Mouse (Mus musculus) liver, embryonic 11.5 days (tissue): Measurements from ENCODE around the gene Dnajc5. TPM values are rescaled to one million over a fixed set of nuclear protein-coding genes. Genes with fewer than 3 reads are reported as not detected.

Source experiments
- ATAC-seq: fragments of 200-750 bp; cut with Nextera tagmentation; replicated peaks from 2 replicates; pipeline ENCODE4 v1.8.0; 2017; ENCODE audit warnings: moderate number of reproducible peaks, mild to moderate bottlenecking, moderate TSS enrichment, moderate library complexity; ENCODE audit not compliant: low FRiP score
- DNase-seq: peaks from one replicate; pipeline ENCODE4 v3.0.0-alpha.2; 2017; ENCODE audit warnings: low spot score
- H3K27ac ChIP-seq: fragments of 300-500 bp; sonication (generic); 2 replicates; pipeline ENCODE4 v1.5.1; 2014; ENCODE audit warnings: mild to moderate bottlenecking, low read depth, low read length, control low read depth
- H3K27me3 ChIP-seq: fragments of 300-500 bp; sonication (generic); replicated peaks from 2 replicates; pipeline ENCODE4 v1.6.1; 2014; ENCODE audit warnings: low read length, mixed read lengths; ENCODE audit not compliant: control insufficient read depth, insufficient read depth
- H3K36me3 ChIP-seq: fragments of 300-500 bp; sonication (generic); 2 replicates; pipeline ENCODE4 v1.6.1; 2014; ENCODE audit warnings: mild to moderate bottlenecking, low read length, moderate library complexity, mixed read lengths; ENCODE audit not compliant: control insufficient read depth, insufficient read depth
- H3K4me1 ChIP-seq: fragments of 300-500 bp; sonication (generic); replicated peaks from 2 replicates; pipeline ENCODE4 v1.6.1; 2014; ENCODE audit warnings: low read length, mixed read lengths; ENCODE audit not compliant: control insufficient read depth, insufficient read depth
- H3K4me2 ChIP-seq: fragments of 300-500 bp; sonication (generic); 2 replicates; pipeline ENCODE4 v1.6.1; 2014; ENCODE audit warnings: mild to moderate bottlenecking, control low read depth, moderate library complexity
- H3K4me3 ChIP-seq: fragments of 300-500 bp; sonication (generic); 2 replicates; pipeline ENCODE4 v1.5.1; 2014; ENCODE audit warnings: low read depth, low read length, control low read depth
- H3K9ac ChIP-seq: fragments of 300-500 bp; sonication (generic); 2 replicates; pipeline ENCODE4 v1.6.1; 2014; ENCODE audit warnings: low read depth, low read length, control low read depth
- H3K9me3 ChIP-seq: fragments of 300-500 bp; sonication (generic); 2 replicates; pipeline ENCODE4 v1.6.1; 2016; ENCODE audit warnings: low read length, inconsistent platforms, mixed read lengths; ENCODE audit not compliant: control insufficient read depth
- WGBS: fragments of 180-500 bp; shearing (Covaris S2); extraction: QIAGEN DNeasy Blood & Tissue Kit; methylation state at CpG from one replicate; pipeline ENCODE4 v1.1.7; 2014; 5-methylcytosine and 5-hydroxymethylcytosine counted together
- polyA plus RNA-seq: library from polyadenylated mRNA; unstranded; fragments of >200 nt; fragmentation: Nextera tagmentation; extraction: Ambion mirVana; gene quantifications from 2 replicates; pipeline ENCODE4 v1.2.1, GENCODE M21; 2014

Gene Dnajc5
- polyA plus RNA-seq, 1 experiment from 2014 or later: 61.1 TPM

GRCm38 (mm10) chr2:181496831-181497547 is 23.3 kb upstream of the Dnajc5 start, which contains the start of gene Tpd52l2:
Gene Tpd52l2, plus strand, starts transcription at chr2:181497142.
- H3K4me1 ChIP-seq: peaks cover 7% of the 10 kb centered on the region
- WGBS: under 1% methylated on average over 46 of the region's 46 CpGs
- H3K9me3 ChIP-seq: no peaks in the 10 kb centered on the region
- H3K27me3 ChIP-seq: no peaks in the 10 kb centered on the region
- H3K4me2 ChIP-seq: peak within 1 kb of the TSS; percentile 90
- H3K36me3 ChIP-seq: peaks cover 21% of the 10 kb centered on the region
- H3K4me3 ChIP-seq: peak within 1 kb of the TSS; percentile 86
- DNase-seq (peak; percentile 89), ATAC-seq (peak; percentile 92)
- H3K9ac ChIP-seq: peak within 1 kb of the TSS; percentile 94
- H3K27ac ChIP-seq: peak within 1 kb of the TSS; percentile 99

- under 1% methylated on average over 12 of the region's 12 CpGs for WGBS
- peaks cover 7% of the 10 kb centered on the region for H3K4me1 ChIP-seq
- H3K4me2 ChIP-seq: peak overlapping the region; percentile 90
- peak; percentile 76 for DNase-seq
- H3K9me3 ChIP-seq: no peaks in the 10 kb centered on the region
- H3K27ac ChIP-seq: peak overlapping the region; percentile 99
- H3K36me3 ChIP-seq: peaks cover 25% of the 10 kb centered on the region
- H3K4me3 ChIP-seq: peak overlapping the region; percentile 86
- H3K27me3 ChIP-seq: no peaks in the 10 kb centered on the region
- ATAC-seq: peak; percentile 83
- peak overlapping the region; percentile 94 for H3K9ac ChIP-seq
Observed at GRCm38 (mm10) chr2:181497548-181497875, 22.8 kb upstream of the Dnajc5 start.

GRCm38 (mm10) chr2:181498644-181499043 is 21.6 kb upstream of the Dnajc5 start:
- Histone ChIP-seq H3K4me1 (peaks cover 7% of the 10 kb centered on the region), H3K27ac (no peak overlapping the region), H3K9ac (0 out of 2 replicates have a peak overlapping the region, but pooled peaks have one; percentile 43), H3K36me3 (peaks cover 28% of the 10 kb centered on the region), H3K4me3 (0 out of 2 replicates have a peak overlapping the region, but pooled peaks have one; percentile 8), H3K27me3 (no peaks in the 10 kb centered on the region), H3K4me2 (peak overlapping the region; percentile 90; the same call in 1 of the 2 replicates), H3K9me3 (no peaks in the 10 kb centered on the region)
- DNase-seq: no peak
- no peak for ATAC-seq
- WGBS: 78% methylated on average over 4 of the region's 4 CpGs

GRCm38 (mm10) chr2:181509191-181509590 is 11.1 kb upstream of the Dnajc5 start:
- Histone ChIP-seq H3K27ac (no peak overlapping the region), H3K27me3 (no peaks in the 10 kb centered on the region), H3K36me3 (peaks cover 45% of the 10 kb centered on the region), H3K4me3 (no peak overlapping the region), H3K9ac (no peak overlapping the region), H3K9me3 (no peaks in the 10 kb centered on the region), H3K4me1 (no peaks in the 10 kb centered on the region), H3K4me2 (no peak overlapping the region)
- no peak for ATAC-seq
- DNase-seq: no peak
- 92% methylated on average over 2 of the region's 2 CpGs for WGBS

GRCm38 (mm10) chr2:181511231-181511630 is 9.1 kb upstream of the Dnajc5 start:
- no peak overlapping the region for H3K4me3 ChIP-seq
- H3K4me2 ChIP-seq: no peak overlapping the region
- no peak for ATAC-seq
- H3K9me3 ChIP-seq: no peaks in the 10 kb centered on the region
- H3K27ac ChIP-seq: no peak overlapping the region
- peaks cover 44% of the 10 kb centered on the region for H3K36me3 ChIP-seq
- WGBS: 93% methylated on average over 8 of the region's 8 CpGs
- DNase-seq: no peak
- no peak overlapping the region for H3K9ac ChIP-seq
- H3K4me1 ChIP-seq: no peaks in the 10 kb centered on the region
- H3K27me3 ChIP-seq: no peaks in the 10 kb centered on the region

- 68% methylated on average over 3 of the region's 3 CpGs for WGBS
- Histone ChIP-seq H3K27me3 (no peaks in the 10 kb centered on the region), H3K36me3 (peaks cover 17% of the 10 kb centered on the region; the same call in 1 of the 2 replicates), H3K4me2 (peak overlapping the region; percentile 76), H3K4me1 (peaks cover 29% of the 10 kb centered on the region), H3K4me3 (peak overlapping the region; percentile 94), H3K27ac (peak overlapping the region; percentile 99), H3K9ac (peak overlapping the region; percentile 97), H3K9me3 (no peaks in the 10 kb centered on the region)
- ATAC-seq: no peak
- DNase-seq: no peak
Observed at GRCm38 (mm10) chr2:181519201-181519600, 1.1 kb upstream of the Dnajc5 start.

GRCm38 (mm10) chr2:181520936-181521227 is 597 bp downstream of the Dnajc5 start:
- H3K9ac ChIP-seq: peak overlapping the region; percentile 97
- H3K4me1 ChIP-seq: peaks cover 29% of the 10 kb centered on the region
- no peaks in the 10 kb centered on the region for H3K9me3 ChIP-seq
- peak overlapping the region; percentile 94 for H3K4me3 ChIP-seq
- peak overlapping the region; percentile 99 for H3K27ac ChIP-seq
- DNase-seq: no peak
- H3K4me2 ChIP-seq: peak overlapping the region; percentile 76
- no peak for ATAC-seq
- H3K27me3 ChIP-seq: no peaks in the 10 kb centered on the region
- 0% methylated on average over 17 of the region's 17 CpGs for WGBS
- H3K36me3 ChIP-seq: peaks cover 10% of the 10 kb centered on the region; the same call in 1 of the 2 replicates

- ATAC-seq: no peak
- Histone ChIP-seq H3K4me2 (peak overlapping the region; percentile 76), H3K9me3 (no peaks in the 10 kb centered on the region), H3K4me1 (peaks cover 29% of the 10 kb centered on the region), H3K36me3 (peaks cover 10% of the 10 kb centered on the region; the same call in 1 of the 2 replicates), H3K4me3 (peak overlapping the region; percentile 94), H3K27me3 (no peaks in the 10 kb centered on the region), H3K27ac (no peak overlapping the region), H3K9ac (peak overlapping the region; percentile 97)
- 39% methylated on average over 10 of the region's 10 CpGs for WGBS
- DNase-seq: no peak
Observed at GRCm38 (mm10) chr2:181521491-181521890, 1.2 kb downstream of the Dnajc5 start.

- H3K27ac ChIP-seq: peak overlapping the region; percentile 21; the same call in 1 of the 2 replicates
- no peaks in the 10 kb centered on the region for H3K27me3 ChIP-seq
- WGBS: 54% methylated on average over 5 of the region's 5 CpGs
- H3K4me3 ChIP-seq: peak overlapping the region; percentile 94; the same call in 1 of the 2 replicates
- peaks cover 29% of the 10 kb centered on the region for H3K4me1 ChIP-seq
- H3K9me3 ChIP-seq: no peaks in the 10 kb centered on the region
- peak overlapping the region; percentile 76 for H3K4me2 ChIP-seq
- no peak for DNase-seq
- peaks cover 6% of the 10 kb centered on the region; the same call in 1 of the 2 replicates for H3K36me3 ChIP-seq
- H3K9ac ChIP-seq: no peak overlapping the region
- no peak for ATAC-seq
Observed at GRCm38 (mm10) chr2:181522811-181523210, 2.5 kb downstream of the Dnajc5 start.
